Mouse (Mus musculus) limb, embryonic 14.5 days (tissue): ENCODE data around the gene Tcf12. TPM values are rescaled to one million over a fixed set of nuclear protein-coding genes. Genes with fewer than 3 reads are reported as not detected.

Experiments used
- ATAC-seq: fragments of 200-750 bp; cut with Nextera tagmentation; 2 replicates; pipeline ENCODE4 v1.8.0; 2017; ENCODE audit warnings: low read depth, moderate number of reproducible peaks, moderate TSS enrichment; ENCODE audit not compliant: low FRiP score
- DNase-seq: peaks from one replicate; pipeline ENCODE4 v3.0.0-alpha.2; 2015; ENCODE audit warnings: low spot score
- H3K27ac ChIP-seq: fragments of 300-500 bp; sonication (generic); replicated peaks from 2 replicates; pipeline ENCODE4 v1.5.1; 2014; ENCODE audit warnings: low read depth, mild to moderate bottlenecking, low read length, moderate library complexity, mixed read lengths
- H3K27me3 ChIP-seq: fragments of 300-500 bp; sonication (generic); 2 replicates; pipeline ENCODE4 v1.6.1; 2014; ENCODE audit warnings: low read length, mixed read lengths; ENCODE audit not compliant: control insufficient read depth, insufficient read depth
- H3K36me3 ChIP-seq: fragments of 300-500 bp; sonication (generic); 2 replicates; pipeline ENCODE4 v1.6.1; 2014; ENCODE audit warnings: mild to moderate bottlenecking, low read length, moderate library complexity, mixed read lengths; ENCODE audit not compliant: control insufficient read depth, insufficient read depth
- H3K4me1 ChIP-seq: fragments of 300-500 bp; sonication (generic); 2 replicates; pipeline ENCODE4 v1.6.1; 2014; ENCODE audit warnings: antibody characterized with exemption, low read length, mixed read lengths; ENCODE audit not compliant: control insufficient read depth, insufficient read depth
- H3K4me2 ChIP-seq: fragments of 300-500 bp; sonication (generic); replicated peaks from 2 replicates; pipeline ENCODE4 v1.6.1; 2014; ENCODE audit warnings: low read depth, mild to moderate bottlenecking, low read length, moderate library complexity; ENCODE audit not compliant: severe bottlenecking
- H3K4me3 ChIP-seq: fragments of 300-500 bp; sonication (generic); replicated peaks from 2 replicates; pipeline ENCODE4 v1.5.1; 2014; ENCODE audit warnings: low read length
- H3K9ac ChIP-seq: fragments of 300-500 bp; sonication (generic); 2 replicates; pipeline ENCODE4 v1.6.1; 2014; ENCODE audit warnings: mild to moderate bottlenecking, low read depth, low read length, moderate library complexity; ENCODE audit not compliant: severe bottlenecking
- H3K9me3 ChIP-seq: fragments of 300-500 bp; sonication (generic); 2 replicates; pipeline ENCODE4 v1.6.1; 2016; ENCODE audit warnings: low read length; ENCODE audit not compliant: control insufficient read depth
- POLR2A ChIP-seq: fragments of 200-500 bp; IDR thresholded peaks from 2 replicates; pipeline ENCODE4 v1.8.0; 2012; ENCODE audit warnings: inconsistent platforms, mild to moderate bottlenecking, moderate library complexity, borderline replicate concordance; ENCODE audit not compliant: insufficient read depth, insufficient read length; ENCODE audit errors: extremely low read depth
- WGBS: fragments of 180-500 bp; shearing (Covaris S2); extraction: QIAGEN DNeasy Blood & Tissue Kit; methylation state at CpG from one replicate; pipeline ENCODE4 v1.1.7; 2014; 5-methylcytosine and 5-hydroxymethylcytosine counted together
- polyA plus RNA-seq, 2 experiments: library from polyadenylated mRNA; depleted of rRNA in 1 of 2; stranded (reverse) in 1 of 2; unstranded in 1 of 2; fragments of >200 nt; fragmentation: Nextera tagmentation in 1 of 2; extraction: Ambion mirVana in 1 of 2; gene quantifications; 2 replicates each; pipeline versions ENCODE4 v1.2.1 to v1.2.3; 2012 to 2014

The Tcf12 gene
- polyA plus RNA-seq, 2 experiments = 111 to 158 TPM

GRCm38 (mm10) chr9:71808640-71809254 is 302.9 kb downstream of the Tcf12 start:
- Histone ChIP-seq H3K4me3 (no peak overlapping the region), H3K4me2 (no peak overlapping the region), H3K9ac (no peak overlapping the region), H3K9me3 (0 out of 2 replicates have a peak, but pooled peaks cover 4% of the 10 kb centered on the region), H3K4me1 (no peaks in the 10 kb centered on the region), H3K36me3 (no peaks in the 10 kb centered on the region), H3K27ac (no peak overlapping the region), H3K27me3 (no peaks in the 10 kb centered on the region)
- 40% methylated on average over 9 of the region's 11 CpGs for WGBS
- DNase-seq (no peak), ATAC-seq (no peak)
- no peak for TF ChIP-seq POLR2A

DNA sequence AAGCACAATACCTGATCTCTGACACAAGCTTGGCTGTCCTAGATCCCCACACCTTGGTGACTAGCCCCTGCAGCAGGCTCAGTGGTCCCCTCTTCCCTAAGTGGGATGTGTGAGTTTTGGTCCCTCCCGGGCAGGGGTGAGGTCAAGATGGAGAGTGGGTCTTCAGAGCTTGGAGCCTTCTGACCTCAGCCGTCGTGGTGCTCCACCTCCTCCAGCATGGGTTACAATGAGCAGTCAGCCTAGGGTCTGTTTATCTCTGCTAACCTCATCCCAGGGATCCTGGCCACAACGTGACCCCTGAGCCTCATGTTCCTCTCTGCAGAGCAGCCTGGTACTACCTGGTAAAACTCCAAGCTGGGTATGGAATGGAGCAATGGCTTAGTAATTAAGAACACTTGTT is 303.9 kb downstream of the Tcf12 start:
- no peak overlapping the region for H3K27ac ChIP-seq
- H3K4me1 ChIP-seq = no peaks in the 10 kb centered on the region
- DNase-seq (no peak), ATAC-seq (no peak)
- no peak for TF ChIP-seq POLR2A
- no peak overlapping the region for H3K4me3 ChIP-seq
- H3K4me2 ChIP-seq = no peak overlapping the region
- no peak overlapping the region for H3K9ac ChIP-seq
- no peaks in the 10 kb centered on the region for H3K27me3 ChIP-seq
- H3K9me3 ChIP-seq = 0 out of 2 replicates have a peak, but pooled peaks cover 4% of the 10 kb centered on the region
- WGBS = 48% methylated on average over 4 of the region's 4 CpGs
- no peaks in the 10 kb centered on the region for H3K36me3 ChIP-seq

GRCm38 (mm10) chr9:71806422-71806805 is 305.3 kb downstream of the Tcf12 start:
- H3K27ac ChIP-seq = no peak overlapping the region
- H3K4me2 ChIP-seq = no peak overlapping the region
- ATAC-seq = peak; percentile 60; the same call in 1 of the 2 replicates
- no peak overlapping the region for H3K9ac ChIP-seq
- H3K4me3 ChIP-seq = no peak overlapping the region
- no peaks in the 10 kb centered on the region for H3K4me1 ChIP-seq
- no peak for TF ChIP-seq POLR2A
- H3K27me3 ChIP-seq = no peaks in the 10 kb centered on the region
- H3K9me3 ChIP-seq = 0 out of 2 replicates have a peak, but pooled peaks cover 4% of the 10 kb centered on the region
- WGBS = 2% methylated on average over 2 of the region's 2 CpGs
- no peaks in the 10 kb centered on the region for H3K36me3 ChIP-seq
- DNase-seq = peak; percentile 74

- 61% methylated on average over 5 of the region's 6 CpGs for WGBS
- DNase-seq (no peak), ATAC-seq (no peak)
- no peak overlapping the region for H3K4me2 ChIP-seq
- no peaks in the 10 kb centered on the region for H3K36me3 ChIP-seq
- H3K27ac ChIP-seq = no peak overlapping the region
- no peak overlapping the region for H3K4me3 ChIP-seq
- no peaks in the 10 kb centered on the region for H3K27me3 ChIP-seq
- H3K9me3 ChIP-seq = 0 out of 2 replicates have a peak, but pooled peaks cover 4% of the 10 kb centered on the region
- no peak overlapping the region for H3K9ac ChIP-seq
- H3K4me1 ChIP-seq = no peaks in the 10 kb centered on the region
- TF ChIP-seq POLR2A = no peak
Observed at GRCm38 (mm10) chr9:71805646-71806421, 305.8 kb downstream of the Tcf12 start.

- no peaks in the 10 kb centered on the region for H3K27me3 ChIP-seq
- H3K27ac ChIP-seq = no peak overlapping the region
- no peak overlapping the region for H3K4me3 ChIP-seq
- no peaks in the 10 kb centered on the region for H3K9me3 ChIP-seq
- no peak overlapping the region for H3K9ac ChIP-seq
- no peak for TF ChIP-seq POLR2A
- H3K4me2 ChIP-seq = no peak overlapping the region
- H3K4me1 ChIP-seq = no peaks in the 10 kb centered on the region
- ATAC-seq (no peak), DNase-seq (no peak)
- 28% methylated on average over 6 of the region's 6 CpGs for whole genome bisulfite sequencing
- no peaks in the 10 kb centered on the region for H3K36me3 ChIP-seq
Observed at GRCm38 (mm10) chr9:71804116-71804515, 307.6 kb downstream of the Tcf12 start.
